Mouse (Mus musculus): ENCODE measurements around the gene H2-M10.5.
"Not testable (repeated sequence)": the region's sequence is repeated elsewhere in the genome, so short reads cannot be mapped to it uniquely, and the experiment has no call there.

Gene H2-M10.5

GRCm38 (mm10) chr17:36772610-36773009, at the start of gene H2-M10.5:
H2-M10.5 (plus strand) TSS chr17:36772910.
- not testable (repeated sequence) for DNase-seq (ENCODE audit: low spot score in 2 of 2)

DNA sequence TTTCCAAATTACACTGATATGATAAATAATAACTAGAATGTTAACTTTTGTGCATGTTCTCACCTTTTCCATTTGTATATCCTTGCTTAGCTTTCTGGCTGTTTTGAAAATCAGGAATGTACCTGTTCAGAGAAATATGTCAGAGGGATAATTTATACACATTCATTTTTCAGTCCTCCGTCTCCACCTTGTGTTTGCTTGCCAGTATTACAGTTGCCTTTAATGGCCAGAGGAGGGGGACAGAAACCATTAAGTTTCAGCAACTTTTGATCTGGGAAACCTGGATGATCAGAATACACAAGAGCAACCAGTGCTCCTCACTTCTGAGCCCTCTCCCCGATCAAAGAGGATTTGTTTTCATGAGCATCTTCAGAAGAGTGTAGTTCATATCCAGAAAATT, 46.7 kb upstream of the H2-M10.5 start:
- no peak for DNase-seq (ENCODE audit: low spot score in 2 of 2)

DNA sequence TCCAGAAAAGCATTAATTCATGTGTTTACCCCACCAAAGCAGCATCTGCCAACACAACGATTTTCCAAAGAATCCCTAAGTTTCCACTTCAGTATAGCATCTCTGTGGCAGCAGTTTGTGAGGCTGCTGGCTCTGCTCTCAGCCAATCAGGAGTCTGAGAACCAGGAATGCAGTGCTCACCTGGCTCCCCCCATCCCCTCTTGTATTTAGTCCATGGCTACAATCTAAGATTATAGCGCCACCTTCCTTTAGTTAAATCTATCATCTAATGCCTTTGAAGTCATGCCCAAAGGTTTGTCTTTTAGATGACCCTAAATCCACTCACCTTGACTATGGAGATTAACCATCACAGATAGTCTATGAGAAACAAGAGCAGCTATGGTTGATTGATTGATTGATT, 8.9 kb upstream of the H2-M10.5 start:
- DNase-seq (ENCODE audit: low spot score in 2 of 2) = no peak

- peak in 1 of 2 experiments; percentile 15 for DNase-seq (ENCODE audit: low spot score in 2 of 2)
Measured at GRCm38 (mm10) chr17:36764244-36764643, 8.5 kb upstream of the H2-M10.5 start.

DNA sequence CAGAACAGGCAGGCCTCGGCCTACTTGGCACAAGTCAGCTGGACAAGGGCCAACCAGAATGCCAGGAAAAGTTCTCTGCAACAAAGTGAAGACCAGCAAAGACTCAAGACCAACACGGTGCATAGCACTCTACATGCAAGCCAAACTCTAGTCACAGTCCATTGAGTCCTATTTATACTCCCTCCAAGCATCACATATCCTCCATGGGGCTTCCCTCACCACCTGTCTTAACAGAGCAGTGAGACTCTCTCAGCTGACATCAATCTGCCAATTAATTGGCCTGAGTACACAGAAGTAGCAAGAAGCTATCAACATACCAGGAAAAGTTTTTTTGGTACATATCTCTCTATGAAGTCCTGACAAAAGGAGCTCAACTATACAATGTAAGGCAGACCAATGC, 7.3 kb upstream of the H2-M10.5 start:
- not testable (repeated sequence) for DNase-seq (ENCODE audit: low spot score in 2 of 2)

DNA sequence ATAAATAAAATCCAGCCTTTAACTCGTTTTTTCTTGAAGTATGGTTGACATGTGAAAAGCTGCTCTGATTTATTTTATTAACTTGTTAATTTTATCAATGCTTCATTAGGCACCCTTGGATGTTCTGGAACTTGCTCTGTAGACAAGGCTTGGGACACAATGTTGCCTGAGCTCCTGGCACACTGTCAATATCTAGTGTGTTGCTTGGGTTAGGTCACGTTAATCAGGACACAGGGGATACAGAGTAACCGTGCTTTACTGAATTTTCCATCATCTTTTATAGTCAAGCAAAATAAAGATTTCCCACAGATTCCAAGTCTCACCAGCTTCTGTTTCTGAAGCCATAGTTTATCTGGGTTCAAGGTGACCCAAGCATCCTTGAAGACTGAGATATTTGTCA, 8.8 kb downstream of the H2-M10.5 start:
- DNase-seq (ENCODE audit: low spot score in 2 of 2) = no peak

DNA sequence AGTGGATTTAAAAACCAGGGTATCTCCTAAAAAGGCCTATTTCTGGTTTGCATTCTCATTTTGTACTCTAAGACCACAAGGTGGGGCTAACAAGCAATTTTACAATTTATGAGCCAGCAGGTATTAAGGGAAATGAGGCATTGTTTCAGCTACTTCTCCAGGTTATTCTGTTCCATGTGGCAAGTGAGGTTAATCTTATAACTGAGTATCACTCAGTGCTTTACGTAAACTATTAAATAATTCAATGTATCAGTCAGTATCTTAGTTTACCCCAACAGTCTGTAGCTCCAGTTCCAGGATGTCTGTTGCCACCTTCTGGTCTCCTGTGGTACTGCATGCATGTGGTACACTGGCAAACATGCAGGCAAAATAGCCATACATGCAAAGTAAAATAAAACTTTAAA, 13.8 kb downstream of the H2-M10.5 start:
- DNase-seq (ENCODE audit: low spot score in 2 of 2) = peak; percentile 13 to 35

GRCm38 (mm10) chr17:36788351-36788750, 15.6 kb downstream of the H2-M10.5 start:
- DNase-seq (ENCODE audit: low spot score in 2 of 2) = no peak

DNA sequence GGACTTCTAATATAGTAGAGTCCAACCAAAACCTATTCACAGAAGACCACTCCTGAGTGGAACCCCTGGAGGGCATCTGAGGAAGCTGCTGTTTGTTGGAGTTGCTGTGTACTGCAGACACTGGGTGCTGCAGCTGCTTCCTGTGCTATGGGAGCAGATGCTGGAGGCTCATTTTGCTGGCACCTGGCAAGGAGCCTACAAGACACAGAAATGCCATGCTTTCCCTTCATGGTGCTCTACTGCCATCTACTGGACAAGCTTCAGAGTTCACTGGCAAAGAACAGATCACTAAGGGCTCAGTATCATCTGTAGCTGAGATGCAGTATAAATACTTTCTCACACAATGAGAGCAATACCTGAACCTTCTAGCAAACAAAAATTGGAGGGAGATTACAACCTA, 16.1 kb downstream of the H2-M10.5 start:
- DNase-seq (ENCODE audit: low spot score in 2 of 2) = peak; percentile 48 to 72

GRCm38 (mm10) chr17:36799493-36799892, 26.8 kb downstream of the H2-M10.5 start:
- no peak for DNase-seq (ENCODE audit: low spot score in 2 of 2)

- not testable (repeated sequence) for DNase-seq (ENCODE audit: low spot score in 2 of 2)
Measured at GRCm38 (mm10) chr17:36799921-36800462, 27.3 kb downstream of the H2-M10.5 start.

DNA sequence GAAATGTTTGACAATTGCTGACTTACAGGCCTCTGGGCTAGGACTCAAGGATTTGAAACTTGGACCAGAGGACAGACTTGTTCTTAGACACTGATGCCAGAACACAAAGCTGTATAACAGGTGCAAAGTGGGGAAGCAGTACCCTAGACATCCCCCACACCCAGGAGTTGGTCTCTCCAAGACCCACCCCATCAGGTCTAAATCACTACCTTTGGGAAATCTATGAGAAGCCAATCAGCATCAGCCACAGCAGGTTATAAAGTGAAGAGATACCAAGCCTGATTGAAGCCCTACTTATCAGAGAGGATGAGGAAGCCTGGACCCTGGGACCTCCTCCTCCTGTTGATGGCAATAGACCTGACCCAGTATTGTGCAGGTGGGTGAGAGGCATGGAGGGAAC, 39.2 kb downstream of the H2-M10.5 start, which contains the start of gene H2-M10.6:
H2-M10.6 (plus strand) TSS at position 301 of the 400 bp plus-strand sequence.
- DNase-seq (ENCODE audit: low spot score in 2 of 2) = no peak

DNA sequence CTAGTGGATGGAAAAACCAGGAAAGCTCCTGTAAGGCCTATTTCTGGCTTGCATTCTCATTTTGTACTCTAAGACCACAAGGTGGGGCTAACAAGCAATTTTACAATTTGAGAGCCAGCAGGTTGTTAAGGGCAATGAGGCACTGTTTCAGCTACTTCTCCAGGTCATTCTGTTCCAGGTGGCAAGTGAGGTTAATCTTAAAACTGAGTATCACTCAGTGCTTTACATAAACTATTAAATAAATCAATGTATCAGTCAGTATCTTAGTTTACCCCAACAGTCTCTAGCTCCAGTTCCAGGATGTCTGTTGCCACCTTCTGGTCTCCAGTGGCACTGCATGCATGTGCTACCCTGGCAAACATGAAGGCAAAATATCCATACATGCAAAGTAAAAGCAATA, 51.3 kb downstream of the H2-M10.5 start:
- peak; percentile 15 to 22 for DNase-seq (ENCODE audit: low spot score in 2 of 2)

DNA sequence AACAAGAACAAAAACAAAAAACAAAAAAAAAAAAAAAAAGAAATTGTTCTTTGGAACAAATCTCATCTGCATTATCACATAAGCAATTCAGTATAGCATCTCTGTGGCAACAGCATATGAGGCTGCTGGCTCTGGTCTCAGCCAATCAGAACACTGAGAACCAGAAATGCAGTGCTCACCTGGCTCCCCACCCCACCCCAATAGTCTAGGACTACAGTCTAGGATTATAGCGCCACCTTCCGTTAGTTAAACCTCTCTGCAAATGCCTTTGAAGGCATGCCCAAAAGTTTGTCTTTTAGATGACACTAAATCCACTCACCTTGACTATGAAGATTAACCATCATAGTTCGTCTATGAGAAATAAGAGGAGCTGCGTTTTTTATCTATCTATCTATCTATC, 52.8 kb downstream of the H2-M10.5 start:
- DNase-seq (ENCODE audit: low spot score in 2 of 2) = no peak

Data from frontal cortex, postnatal 25 days (tissue).